Mouse (Mus musculus) kidney, embryonic 16.5 days (tissue): Measurements from ENCODE around the gene Tppp. TPM values are rescaled to one million over a fixed set of nuclear protein-coding genes. Genes with fewer than 3 reads are reported as not detected.

Experiments
- ATAC-seq: fragments of 200-750 bp; cut with Nextera tagmentation; 2 replicates; pipeline ENCODE4 v1.8.0; 2017; ENCODE audit warnings: moderate TSS enrichment; ENCODE audit not compliant: low FRiP score, low TSS enrichment
- H3K27ac ChIP-seq: fragments of 300-500 bp; sonication (generic); 2 replicates; pipeline ENCODE4 v1.5.1; 2014; ENCODE audit warnings: low read length
- H3K27me3 ChIP-seq: fragments of 300-500 bp; sonication (generic); 2 replicates; pipeline ENCODE4 v1.6.1; 2014; ENCODE audit warnings: low read length, control low read depth, mixed read lengths; ENCODE audit not compliant: insufficient read depth
- H3K36me3 ChIP-seq: fragments of 300-500 bp; sonication (generic); 2 replicates; pipeline ENCODE4 v1.6.1; 2014; ENCODE audit warnings: low read length, control low read depth, mixed read lengths; ENCODE audit not compliant: insufficient read depth
- H3K4me1 ChIP-seq: fragments of 300-500 bp; sonication (generic); 2 replicates; pipeline ENCODE4 v1.6.1; 2014; ENCODE audit warnings: low read length, control low read depth, mixed read lengths; ENCODE audit not compliant: insufficient read depth
- H3K4me2 ChIP-seq: fragments of 300-500 bp; sonication (generic); replicated peaks from 2 replicates; pipeline ENCODE4 v1.6.1; 2014; ENCODE audit warnings: low read depth, low read length
- H3K4me3 ChIP-seq: fragments of 300-500 bp; sonication (generic); 2 replicates; pipeline ENCODE4 v1.5.1; 2014; ENCODE audit warnings: mild to moderate bottlenecking, low read length
- H3K9ac ChIP-seq: fragments of 300-500 bp; sonication (generic); replicated peaks from 2 replicates; pipeline ENCODE4 v1.6.1; 2014; ENCODE audit warnings: low read length
- H3K9me3 ChIP-seq: fragments of 300-500 bp; sonication (generic); 2 replicates; pipeline ENCODE4 v1.6.1; 2016; ENCODE audit warnings: low read length, control low read depth
- WGBS: fragments of 180-500 bp; shearing (Covaris S2); extraction: QIAGEN DNeasy Blood & Tissue Kit; methylation state at CpG from one replicate; pipeline ENCODE4 v1.1.7; 2014; 5-methylcytosine and 5-hydroxymethylcytosine counted together
- polyA plus RNA-seq: library from polyadenylated mRNA; unstranded; fragments of >200 nt; fragmentation: Nextera tagmentation; extraction: Ambion mirVana; gene quantifications from 2 replicates; pipeline ENCODE4 v1.2.1, GENCODE M21; 2015

The Tppp gene
- 0.71 and 0.84 TPM in 2 replicates for polyA plus RNA-seq

GRCm38 (mm10) chr13:74008948-74009718 is at the start of gene Tppp:
Gene Tppp, plus strand, starts transcription at chr13:74009407.
- H3K9ac ChIP-seq: peak within 1 kb of the TSS; percentile 61

GRCm38 (mm10) chr13:73960117-73960652 is 49.0 kb upstream of the Tppp start:
- no peak overlapping the region for H3K4me3 ChIP-seq
- ATAC-seq: no peak
- H3K4me2 ChIP-seq: no peak overlapping the region
- no peak overlapping the region for H3K27ac ChIP-seq
- H3K4me1 ChIP-seq: no peaks in the 10 kb centered on the region
- no peaks in the 10 kb centered on the region for H3K9me3 ChIP-seq
- no peaks in the 10 kb centered on the region for H3K27me3 ChIP-seq
- H3K9ac ChIP-seq: no peak overlapping the region
- 91% methylated on average over 10 of the region's 10 CpGs for WGBS
- H3K36me3 ChIP-seq: peaks cover 58% of the 10 kb centered on the region

More at GRCm38 (mm10) chr13:74008948-74009718, at the start of gene Tppp:
- H3K27ac ChIP-seq: no peak within 1 kb of the TSS
- H3K27me3 ChIP-seq: peaks cover 34% of the 10 kb centered on the region
- H3K36me3 ChIP-seq: no peaks in the 10 kb centered on the region
- H3K9me3 ChIP-seq: no peaks in the 10 kb centered on the region
- peak within 1 kb of the TSS; percentile 59 for H3K4me3 ChIP-seq
- peak; percentile 98 for ATAC-seq
- H3K4me2 ChIP-seq: peak within 1 kb of the TSS; percentile 98
- peaks cover 13% of the 10 kb centered on the region; the same call in 1 of the 2 replicates for H3K4me1 ChIP-seq
- under 1% methylated on average over 56 of the region's 56 CpGs for WGBS

GRCm38 (mm10) chr13:73961177-73961576 is 48.0 kb upstream of the Tppp start:
- no peak overlapping the region for H3K27ac ChIP-seq
- WGBS: 89% methylated on average over 4 of the region's 4 CpGs
- no peaks in the 10 kb centered on the region for H3K4me1 ChIP-seq
- no peak overlapping the region for H3K4me3 ChIP-seq
- H3K9me3 ChIP-seq: no peaks in the 10 kb centered on the region
- peaks cover 48% of the 10 kb centered on the region for H3K36me3 ChIP-seq
- no peak overlapping the region for H3K4me2 ChIP-seq
- no peak overlapping the region for H3K9ac ChIP-seq
- ATAC-seq: no peak
- no peaks in the 10 kb centered on the region for H3K27me3 ChIP-seq

- ATAC-seq: no peak
- H3K27ac ChIP-seq: no peak within 1 kb of the TSS
These were observed 45.7 kb upstream of the Tppp start, which contains the start of gene Zdhhc11 for GRCm38 (mm10) chr13:73963551-73963950. Gene Zdhhc11, plus strand, starts transcription at chr13:73963851.

GRCm38 (mm10) chr13:73970545-73971448 is 38.4 kb upstream of the Tppp start:
- no peaks in the 10 kb centered on the region for H3K27me3 ChIP-seq
- WGBS: 27% methylated on average over 10 of the region's 12 CpGs
- peak; percentile 88 for ATAC-seq
- H3K27ac ChIP-seq: no peak overlapping the region
- H3K4me2 ChIP-seq: peak overlapping the region; percentile 7
- H3K36me3 ChIP-seq: no peaks in the 10 kb centered on the region
- no peak overlapping the region for H3K4me3 ChIP-seq
- H3K9me3 ChIP-seq: no peaks in the 10 kb centered on the region
- 0 out of 2 replicates have a peak, but pooled peaks cover 5% of the 10 kb centered on the region for H3K4me1 ChIP-seq
- no peak overlapping the region for H3K9ac ChIP-seq

More at GRCm38 (mm10) chr13:73963551-73963950, 45.7 kb upstream of the Tppp start, which contains the start of gene Zdhhc11:
- Histone ChIP-seq H3K4me3 (no peak within 1 kb of the TSS), H3K4me1 (no peaks in the 10 kb centered on the region), H3K9ac (no peak within 1 kb of the TSS), H3K36me3 (peaks cover 26% of the 10 kb centered on the region), H3K27me3 (no peaks in the 10 kb centered on the region), H3K4me2 (no peak within 1 kb of the TSS), H3K9me3 (no peaks in the 10 kb centered on the region)
- WGBS: 85% methylated on average over 5 of the region's 5 CpGs

- Histone ChIP-seq H3K36me3 (no peaks in the 10 kb centered on the region), H3K9me3 (no peaks in the 10 kb centered on the region), H3K9ac (no peak overlapping the region), H3K4me1 (0 out of 2 replicates have a peak, but pooled peaks cover 5% of the 10 kb centered on the region), H3K4me2 (no peak overlapping the region), H3K4me3 (no peak overlapping the region), H3K27ac (no peak overlapping the region), H3K27me3 (no peaks in the 10 kb centered on the region)
- WGBS: 84% methylated on average over 3 of the region's 3 CpGs
- no peak for ATAC-seq
These were observed 34.7 kb upstream of the Tppp start for GRCm38 (mm10) chr13:73974523-73974922.

GRCm38 (mm10) chr13:73976935-73977334 is 32.3 kb upstream of the Tppp start:
- no peak overlapping the region for H3K9ac ChIP-seq
- WGBS: 78% methylated on average over 5 of the region's 5 CpGs
- no peak for ATAC-seq
- H3K27me3 ChIP-seq: no peaks in the 10 kb centered on the region
- H3K27ac ChIP-seq: no peak overlapping the region
- no peak overlapping the region for H3K4me3 ChIP-seq
- H3K4me2 ChIP-seq: no peak overlapping the region
- no peaks in the 10 kb centered on the region for H3K4me1 ChIP-seq
- H3K36me3 ChIP-seq: no peaks in the 10 kb centered on the region
- H3K9me3 ChIP-seq: no peaks in the 10 kb centered on the region

GRCm38 (mm10) chr13:73990325-73990724 is 18.9 kb upstream of the Tppp start:
- Histone ChIP-seq H3K4me3 (no peak overlapping the region), H3K27ac (no peak overlapping the region), H3K4me2 (no peak overlapping the region), H3K9ac (no peak overlapping the region), H3K36me3 (no peaks in the 10 kb centered on the region), H3K9me3 (no peaks in the 10 kb centered on the region), H3K4me1 (no peaks in the 10 kb centered on the region), H3K27me3 (no peaks in the 10 kb centered on the region)
- no peak for ATAC-seq
- WGBS: 81% methylated on average over 5 of the region's 5 CpGs

GRCm38 (mm10) chr13:73990761-73991160 is 18.4 kb upstream of the Tppp start:
- H3K9me3 ChIP-seq: no peaks in the 10 kb centered on the region
- 70% methylated on average over 2 of the region's 2 CpGs for WGBS
- H3K36me3 ChIP-seq: no peaks in the 10 kb centered on the region
- ATAC-seq: no peak
- H3K9ac ChIP-seq: no peak overlapping the region
- no peaks in the 10 kb centered on the region for H3K4me1 ChIP-seq
- H3K4me3 ChIP-seq: no peak overlapping the region
- no peak overlapping the region for H3K27ac ChIP-seq
- H3K27me3 ChIP-seq: no peaks in the 10 kb centered on the region
- no peak overlapping the region for H3K4me2 ChIP-seq
